Mouse (Mus musculus) mesoderm, embryonic 11.5 days (tissue): ENCODE data around the gene Fam207a.

Experiments
- DNase-seq: peaks from one replicate; pipeline ENCODE4 v3.0.0-alpha.2; 2012; ENCODE audit warnings: low read depth, low spot score

The Fam207a gene

GRCm38 (mm10) chr10:77455251-77456010 is 60.2 kb downstream of the Fam207a start:
- DNase-seq: no peak

- no peak for DNase-seq
Measured at GRCm38 (mm10) chr10:77454795-77455194, 60.8 kb downstream of the Fam207a start.

- DNase-seq: no peak
Measured at GRCm38 (mm10) chr10:77451822-77452221, 63.8 kb downstream of the Fam207a start.

- no peak for DNase-seq
Measured at GRCm38 (mm10) chr10:77450159-77450464, 65.5 kb downstream of the Fam207a start.

- peak; percentile 45 for DNase-seq
Measured at GRCm38 (mm10) chr10:77449315-77450158, 66.0 kb downstream of the Fam207a start.

GRCm38 (mm10) chr10:77448698-77449247 is 66.8 kb downstream of the Fam207a start:
- DNase-seq: no peak

- no peak for DNase-seq
Measured at GRCm38 (mm10) chr10:77448209-77448608, 67.4 kb downstream of the Fam207a start.

- peak; percentile 67 for DNase-seq
Measured at GRCm38 (mm10) chr10:77447755-77448154, 67.8 kb downstream of the Fam207a start.

- DNase-seq: no peak
Measured at GRCm38 (mm10) chr10:77442250-77442649, 73.3 kb downstream of the Fam207a start.

- DNase-seq: no peak
Measured at GRCm38 (mm10) chr10:77441812-77442211, 73.8 kb downstream of the Fam207a start.

- no peak for DNase-seq
Measured at GRCm38 (mm10) chr10:77440841-77441755, 74.5 kb downstream of the Fam207a start.

GRCm38 (mm10) chr10:77440286-77440685 is 75.3 kb downstream of the Fam207a start:
- DNase-seq: no peak

GRCm38 (mm10) chr10:77439026-77439425 is 76.6 kb downstream of the Fam207a start:
- no peak for DNase-seq

- no peak for DNase-seq
Measured at GRCm38 (mm10) chr10:77438021-77438420, 77.6 kb downstream of the Fam207a start.
